Mouse (Mus musculus): ENCODE measurements at regions not wholly inside any gene's neighbourhood (a gene's known extent, or its start where the extent isn't known, plus 50 kb on each side); places are given as distances from the start of the nearest gene placed in this dataset.
A peak's percentile ranks its signal among the peaks of the same experiment; 100 is the strongest.

- no peak for DNase-seq
These were observed 52.7 kb upstream of the Gm21915 start for GRCm38 (mm10) chr9:40617676-40618062.

- no peak for DNase-seq
These were observed 53.3 kb upstream of the Gm21915 start for GRCm38 (mm10) chr9:40617036-40617675.

- no peak for DNase-seq
These were observed 53.9 kb upstream of the Gm21915 start for GRCm38 (mm10) chr9:40616426-40617035.

DNA sequence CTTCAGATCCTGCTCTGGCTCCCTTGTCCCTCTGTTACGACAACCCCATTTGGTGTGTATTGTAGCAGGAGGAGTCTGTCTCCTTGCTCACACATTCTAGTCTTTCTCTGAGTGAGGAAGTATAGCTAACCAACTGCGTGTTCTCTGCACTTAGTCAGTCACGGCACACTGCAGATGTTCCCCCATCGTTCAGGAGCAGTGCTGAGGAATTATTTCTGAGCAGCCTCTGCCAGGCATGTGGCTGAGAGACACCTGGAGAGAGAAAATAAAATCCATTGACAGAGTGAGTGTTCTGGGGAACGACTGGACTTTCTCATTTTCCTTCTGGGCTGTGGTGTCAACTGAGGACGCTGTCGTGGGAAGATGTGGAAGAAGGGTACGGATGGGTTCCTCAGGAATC lies 54.5 kb upstream of the Gm21915 start:
- no peak for DNase-seq

DNA sequence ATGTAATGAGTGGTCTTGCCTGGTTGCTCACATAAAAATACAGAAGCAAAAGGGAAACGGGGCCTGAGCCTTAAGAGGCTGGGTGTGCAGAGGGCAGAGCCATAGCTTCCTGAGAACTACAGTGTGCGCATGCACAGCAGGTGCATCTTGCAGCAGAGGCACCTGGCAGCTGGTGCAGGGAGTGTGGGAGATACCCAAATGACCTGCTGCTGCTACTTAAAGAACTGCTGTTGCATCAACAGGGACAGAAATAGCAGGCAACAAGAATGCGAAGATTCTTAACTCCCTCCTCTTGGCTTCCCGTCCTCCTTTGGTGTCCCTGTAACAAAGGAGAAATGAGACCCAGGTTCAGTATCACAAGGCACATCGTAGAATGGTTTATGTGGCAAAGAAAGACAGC lies 56.3 kb upstream of the Gm21915 start:
- no peak for DNase-seq

DNA sequence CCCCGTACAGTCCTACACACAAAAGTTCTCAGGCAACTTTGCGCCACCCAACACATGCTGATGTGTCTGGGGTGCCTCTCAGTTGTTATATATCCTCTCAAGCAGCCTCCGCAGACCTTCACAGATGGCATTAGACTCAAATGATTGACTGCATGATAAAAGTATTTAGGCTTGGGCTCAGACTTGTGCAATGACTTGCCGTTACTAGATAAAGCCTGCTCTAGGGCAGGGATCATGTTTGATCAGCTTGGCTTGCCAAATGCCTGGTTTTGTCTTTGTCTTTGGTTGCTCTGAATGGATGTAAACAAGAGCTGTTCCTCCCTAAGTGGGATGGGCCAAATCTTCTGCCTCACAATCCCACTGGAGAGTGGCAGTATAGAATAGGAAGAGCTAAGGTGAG lies 57.2 kb upstream of the Gm21915 start:
- DNase-seq, result no peak

- no peak for DNase-seq
These were observed 57.7 kb upstream of the Gm21915 start for GRCm38 (mm10) chr9:40612755-40613154.

GRCm38 (mm10) chr9:40612312-40612711 lies 58.1 kb upstream of the Gm21915 start:
- DNase-seq, result no peak

DNA sequence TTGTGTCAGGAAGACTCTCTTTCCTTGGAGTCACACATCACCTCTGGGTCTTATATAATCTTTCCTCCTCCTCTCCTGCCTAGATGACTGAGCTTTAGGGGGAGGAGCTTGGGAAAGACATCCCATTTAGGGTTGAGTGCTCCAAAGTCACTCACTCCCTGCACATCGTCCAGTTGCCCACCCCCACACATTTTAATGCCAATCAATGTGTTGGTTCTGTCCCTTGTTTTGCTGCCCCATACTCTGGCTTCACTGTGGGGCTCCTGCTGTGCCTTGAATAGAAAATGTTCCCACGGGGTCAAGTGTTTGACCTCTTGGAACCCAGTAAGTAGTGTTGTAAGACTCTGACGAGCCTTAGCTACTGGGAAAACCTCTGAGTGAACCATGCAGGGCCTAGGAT lies 58.8 kb upstream of the Gm21915 start:
- no peak for DNase-seq

DNA sequence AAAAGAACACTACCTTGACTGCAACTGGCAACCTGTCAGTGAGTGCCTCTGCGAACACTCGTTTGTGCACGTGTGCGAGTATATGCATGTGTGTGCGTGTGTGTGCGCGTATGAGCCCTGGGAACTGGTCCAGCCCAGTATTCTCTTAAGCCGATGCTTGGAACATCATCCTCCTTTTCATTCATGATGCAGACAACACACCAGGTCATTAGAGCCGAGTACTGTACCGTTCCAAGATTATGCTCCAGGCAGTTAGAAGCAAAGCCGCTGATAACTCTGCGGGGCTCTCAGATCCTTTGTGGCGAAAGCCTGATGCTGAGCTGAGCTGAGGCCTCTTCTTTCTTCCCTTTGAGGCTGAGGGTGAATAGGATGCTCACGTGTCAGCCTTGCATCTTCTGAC lies 61.8 kb upstream of the Gm21915 start:
- no peak for DNase-seq

DNA sequence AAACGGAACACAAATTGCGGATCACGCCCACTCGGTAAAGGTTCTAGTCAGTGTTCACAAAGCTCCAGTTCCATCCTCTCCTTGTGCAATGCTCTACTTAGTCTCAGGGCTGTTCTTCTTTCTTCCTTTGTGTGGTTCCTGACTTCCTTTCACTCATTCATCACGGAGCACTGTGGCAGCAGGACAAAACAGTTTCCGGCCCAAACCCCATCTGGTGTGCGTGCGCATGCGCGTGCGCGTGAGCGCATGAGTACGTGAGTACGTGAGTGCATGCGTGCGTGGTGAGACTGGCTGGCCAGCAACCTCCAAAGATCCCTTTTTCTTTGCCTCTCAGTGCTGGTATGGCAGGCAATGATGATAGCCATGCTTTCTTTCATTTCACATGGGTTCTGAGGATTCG lies 62.5 kb upstream of the Gm21915 start:
- no peak for DNase-seq

- DNase-seq, result no peak
These were observed 66.9 kb upstream of the Gm21915 start for GRCm38 (mm10) chr9:40603521-40603920.

DNA sequence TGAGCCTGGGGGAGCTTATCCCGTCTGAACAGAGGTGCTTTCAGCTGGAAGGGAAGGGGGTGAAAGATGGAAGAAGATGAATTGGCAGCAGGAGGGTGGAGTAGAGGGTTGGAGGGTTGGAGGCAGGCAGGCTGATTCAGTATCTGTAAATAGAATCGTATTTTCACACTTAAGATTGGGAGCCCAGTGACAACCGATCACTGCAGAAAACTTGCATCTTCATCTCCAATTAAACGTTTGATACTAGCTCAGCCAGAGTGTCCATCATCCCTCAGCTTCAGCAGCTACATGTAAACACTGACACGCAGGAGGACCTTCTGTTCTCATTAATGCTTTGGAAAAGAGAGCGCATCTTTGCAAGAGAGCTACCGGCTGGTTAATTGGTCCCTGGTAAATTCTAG lies 67.2 kb upstream of the Gramd1b start:
- no peak for DNase-seq

- no peak for DNase-seq
These were observed 56.2 kb upstream of the Gramd1b start for GRCm38 (mm10) chr9:40587421-40587820.

- no peak for DNase-seq
These were observed 55.4 kb upstream of the Gramd1b start for GRCm38 (mm10) chr9:40586581-40586980.

GRCm38 (mm10) chr9:40583554-40583953 lies 52.4 kb upstream of the Gramd1b start:
- DNase-seq, result peak; percentile 71

- no peak for DNase-seq
These were observed 50.7 kb upstream of the Gramd1b start for GRCm38 (mm10) chr9:40581854-40582253.

Data from adrenal gland, adult 8-10 months (tissue).